Mouse (Mus musculus): ENCODE measurements around the gene Myo3b.
A peak's percentile ranks its signal among the peaks of the same experiment; 100 is the strongest.
"Not testable (repeated sequence)": the region's sequence is repeated elsewhere in the genome, so short reads cannot be mapped to it uniquely, and the experiment has no call there.

Myo3b gene

GRCm38 (mm10) chr2:70202578-70203167 is 163.7 kb downstream of the Myo3b start:
- no peak for DNase-seq

DNA sequence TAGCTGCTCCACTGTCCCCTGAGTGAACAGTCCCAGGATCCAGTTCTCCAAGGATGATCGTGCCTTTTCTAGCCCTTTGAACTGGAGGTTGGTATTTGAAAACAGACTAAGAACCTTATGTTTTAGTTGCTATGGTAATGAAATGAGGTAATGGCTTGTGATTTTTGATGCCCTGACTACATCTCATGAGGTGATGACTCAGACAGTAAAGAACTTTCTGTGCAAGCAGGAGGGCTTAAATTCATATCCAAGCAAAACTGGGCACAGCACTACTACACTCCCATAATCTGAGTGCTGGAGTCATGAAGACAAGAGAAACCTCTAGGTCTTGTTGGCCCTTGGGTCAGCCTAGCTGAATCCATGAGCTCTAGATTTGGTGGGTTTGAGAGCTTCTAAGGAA is 169.5 kb downstream of the Myo3b start:
- no peak for DNase-seq

- DNase-seq = no peak
These were observed 170.9 kb downstream of the Myo3b start for GRCm38 (mm10) chr2:70209790-70210189.

GRCm38 (mm10) chr2:70210427-70211332 is 171.8 kb downstream of the Myo3b start:
- DNase-seq = no peak

DNA sequence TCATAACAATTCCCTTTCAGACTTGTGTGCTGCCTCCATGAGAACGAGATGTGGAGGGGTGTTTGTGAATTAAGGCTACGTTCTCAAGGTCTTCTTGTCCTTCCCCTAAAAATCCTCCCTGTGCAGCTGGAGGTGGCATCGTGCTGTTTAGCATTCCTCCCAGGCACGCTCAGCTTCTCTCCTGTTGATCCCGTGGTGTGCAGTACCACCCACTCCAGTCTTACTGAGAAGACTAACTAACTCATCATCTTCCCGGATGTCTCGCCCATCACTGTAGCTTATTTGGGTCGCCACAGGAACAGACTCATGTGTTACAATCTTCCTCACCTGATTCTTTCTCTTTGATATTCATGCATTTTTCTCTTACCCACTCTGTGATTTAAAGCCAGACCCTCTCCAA is 175.5 kb downstream of the Myo3b start:
- no peak for DNase-seq

- no peak for DNase-seq
These were observed 178.9 kb downstream of the Myo3b start for GRCm38 (mm10) chr2:70217800-70218199.

DNA sequence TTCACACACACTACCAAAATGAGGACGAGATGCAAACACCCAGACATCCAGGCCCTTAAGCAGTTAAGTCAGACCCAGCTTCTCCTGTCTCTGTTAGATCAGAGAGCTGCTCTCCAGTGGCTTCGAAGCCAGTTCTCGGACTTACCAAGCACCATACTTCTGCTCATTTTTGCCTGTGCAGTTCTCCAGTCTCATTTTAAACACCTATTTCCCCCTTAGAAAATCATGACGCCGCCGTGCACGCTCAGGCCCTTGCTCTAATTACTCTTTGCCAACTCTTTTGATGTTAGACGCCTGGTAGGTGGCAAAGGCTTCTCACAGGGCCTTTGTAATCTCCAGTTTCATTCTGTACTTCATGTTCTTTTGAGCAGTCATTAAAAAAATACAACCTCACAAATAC is 179.5 kb downstream of the Myo3b start:
- DNase-seq = no peak

- DNase-seq = no peak
These were observed 187.8 kb downstream of the Myo3b start for GRCm38 (mm10) chr2:70226679-70227078.

- not testable (repeated sequence) for DNase-seq
These were observed 195.5 kb downstream of the Myo3b start for GRCm38 (mm10) chr2:70234450-70234849.

DNA sequence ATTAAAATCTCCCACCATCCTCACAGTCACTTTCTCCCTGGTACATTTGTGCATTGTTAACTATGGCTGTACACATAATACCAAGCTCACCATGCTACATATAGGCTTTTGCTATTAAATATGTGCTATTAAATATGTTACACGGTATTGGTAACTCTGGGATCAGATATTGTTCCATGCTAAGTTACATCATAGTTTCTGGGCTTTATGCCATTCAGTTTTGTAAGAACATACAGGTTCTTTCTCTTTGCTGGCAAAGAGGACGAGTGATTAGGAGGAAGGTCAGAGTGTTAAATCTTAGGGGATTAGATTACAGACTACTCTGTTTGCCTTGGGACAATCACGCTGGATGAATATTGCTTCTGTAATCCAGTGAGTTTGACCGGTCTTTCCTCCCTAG is 207.1 kb downstream of the Myo3b start:
- no peak for DNase-seq

GRCm38 (mm10) chr2:70248616-70249015 is 209.7 kb downstream of the Myo3b start:
- peak; percentile 41 to 49 for DNase-seq

DNA sequence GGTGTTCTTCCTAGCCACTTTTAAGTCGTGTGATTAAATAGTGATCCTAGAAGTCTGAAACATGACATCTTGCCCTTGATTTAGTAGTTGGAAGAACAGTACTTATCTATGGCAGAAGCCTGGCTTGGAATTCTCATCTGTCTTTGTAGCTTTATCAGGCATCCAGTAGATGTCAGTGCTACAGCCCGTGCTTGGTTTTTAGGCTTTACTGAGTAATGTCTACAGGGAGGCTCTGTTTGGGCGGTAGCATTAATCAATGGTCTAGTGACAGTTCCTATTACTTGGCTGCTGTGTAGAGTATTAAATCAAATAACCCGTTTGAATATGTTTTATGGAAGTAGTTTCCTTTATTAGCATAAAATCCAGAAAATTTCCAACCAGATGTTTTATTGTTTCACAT is 210.9 kb downstream of the Myo3b start:
- no peak for DNase-seq

DNA sequence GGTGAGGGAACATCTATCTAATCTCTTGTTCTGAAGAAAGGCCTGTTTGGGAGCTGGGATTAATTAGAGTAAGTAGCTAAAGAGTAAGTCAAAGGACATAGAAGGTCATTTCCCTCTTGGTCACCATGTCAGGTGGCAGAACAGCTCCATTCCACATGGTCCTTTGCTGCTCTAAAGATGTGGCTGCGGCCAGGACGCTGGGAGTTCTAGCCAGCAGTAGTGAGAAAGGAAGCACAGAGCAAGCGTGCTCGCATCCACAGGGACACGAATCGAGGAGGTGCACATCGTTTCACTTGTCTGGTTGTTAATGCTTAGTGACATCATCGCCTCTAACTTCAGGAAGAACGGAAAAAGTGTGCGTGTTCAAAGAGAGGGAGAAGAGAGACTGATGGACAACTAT is 212.3 kb downstream of the Myo3b start:
- DNase-seq = no peak

DNA sequence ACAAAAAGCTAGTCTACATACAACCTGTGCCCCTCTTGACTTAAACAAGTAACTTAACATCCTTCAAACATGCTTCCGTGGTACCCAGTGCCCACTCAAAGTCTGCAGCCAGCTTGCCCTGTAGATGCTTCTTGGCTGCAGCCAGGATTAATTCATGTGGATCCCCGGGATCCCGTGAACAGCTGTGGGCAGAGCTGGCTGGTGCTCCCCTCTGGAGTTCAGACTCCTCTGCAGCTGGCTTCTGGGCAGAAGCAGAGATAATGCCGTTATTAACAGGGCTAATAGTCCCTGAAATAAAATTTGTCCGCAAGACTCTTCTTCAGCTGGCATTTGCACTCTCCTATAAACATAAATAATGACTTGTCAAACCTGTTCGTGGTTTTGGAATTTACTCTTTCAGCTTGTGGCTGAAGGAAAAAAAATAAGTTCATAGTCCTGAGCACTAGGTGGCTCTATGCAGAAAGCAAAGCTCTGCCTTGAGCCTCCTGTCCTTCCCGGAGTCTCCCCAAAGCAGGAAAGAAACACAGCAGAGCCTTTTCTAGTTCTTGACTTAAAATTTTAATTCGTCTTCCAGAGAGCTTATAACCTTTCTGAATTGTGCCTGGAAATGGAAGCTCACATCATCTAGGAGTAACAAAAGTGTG is 220.6 kb downstream of the Myo3b start:
- peak in 1 of 2 experiments; percentile 23 for DNase-seq

- DNase-seq = no peak
These were observed 221.8 kb downstream of the Myo3b start for GRCm38 (mm10) chr2:70260646-70261195.

DNA sequence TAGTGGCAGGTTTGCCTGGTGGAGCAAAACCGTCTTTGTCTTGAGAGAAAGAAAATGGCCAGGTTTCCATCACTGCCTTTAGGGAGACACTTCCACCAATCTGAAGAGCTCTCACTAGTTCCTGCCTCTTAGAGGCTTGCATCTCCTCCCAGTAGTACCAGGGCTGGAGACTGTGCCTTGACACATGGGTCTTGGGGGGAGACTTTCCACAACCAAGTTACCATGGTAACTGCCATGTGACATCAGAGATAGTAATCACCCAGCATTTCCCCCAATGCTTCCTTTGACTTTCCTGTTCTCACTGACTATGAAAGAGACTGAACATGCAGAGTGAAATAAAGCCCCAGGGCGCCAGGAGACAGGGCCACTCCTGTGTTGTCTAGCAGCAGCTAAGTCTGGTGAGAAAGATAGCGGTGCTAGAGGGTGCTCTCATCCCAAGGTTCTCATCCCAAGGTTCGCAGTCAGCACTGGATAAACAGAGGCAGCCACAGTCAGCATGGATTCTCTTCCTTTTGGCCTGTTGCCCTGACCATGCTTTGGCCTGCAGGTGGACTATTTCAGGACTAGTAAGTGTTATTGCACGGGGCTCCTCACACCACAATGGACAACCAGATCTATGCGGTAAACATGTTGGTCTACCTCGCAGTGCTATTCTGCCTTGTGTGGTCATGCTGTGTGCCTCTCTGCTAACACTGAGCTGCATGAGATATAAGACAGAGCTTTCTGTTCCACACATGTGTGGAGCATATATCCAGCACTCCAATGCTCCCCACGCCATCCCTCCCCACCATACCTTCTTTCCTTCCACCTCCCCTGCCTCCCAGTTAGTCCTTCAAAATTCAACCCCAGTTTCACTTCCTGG is 223.0 kb downstream of the Myo3b start:
- DNase-seq = no peak

GRCm38 (mm10) chr2:70262565-70263082 is 223.7 kb downstream of the Myo3b start:
- no peak for DNase-seq

DNA sequence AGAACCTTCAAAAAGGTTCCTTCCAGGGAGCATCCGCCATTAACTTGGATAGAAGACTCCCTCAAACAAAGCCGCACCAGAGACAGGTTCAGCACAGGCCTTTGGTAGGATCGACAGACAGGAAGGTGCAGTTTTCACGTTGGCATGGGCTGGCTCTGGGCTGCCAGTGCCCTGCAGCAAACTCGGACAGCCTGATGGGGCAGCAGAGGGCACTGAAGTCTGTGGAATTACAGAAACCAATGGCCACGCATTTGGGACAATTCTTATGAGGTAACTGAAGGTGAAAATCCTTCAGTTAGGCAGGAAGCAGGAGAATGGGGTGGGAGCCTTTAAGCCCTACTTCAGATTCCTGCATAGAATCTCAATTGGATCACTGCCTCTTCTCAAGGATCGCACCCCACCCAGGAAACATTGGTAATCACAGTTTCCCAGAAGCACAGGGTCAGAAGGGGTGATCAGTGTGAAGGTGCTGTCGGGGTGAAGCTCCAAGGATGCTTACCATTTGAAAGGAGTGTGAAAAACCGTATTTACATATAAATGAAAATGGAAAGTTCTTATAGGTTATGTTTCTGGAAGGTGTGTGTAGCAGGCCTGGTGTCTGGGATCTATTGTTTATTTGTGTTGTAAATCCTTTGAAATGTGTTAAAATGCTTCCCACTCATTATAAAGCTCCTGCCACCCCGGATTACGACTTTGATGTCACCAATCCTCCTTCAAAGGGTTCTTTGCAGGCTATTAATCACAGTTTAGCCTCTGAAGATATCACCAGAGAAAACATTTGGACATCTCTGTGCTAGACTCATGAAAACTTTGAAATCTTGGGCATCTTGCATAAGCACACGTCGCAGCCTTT is 239.7 kb downstream of the Myo3b start:
- DNase-seq = peak; percentile 19 to 45

DNA sequence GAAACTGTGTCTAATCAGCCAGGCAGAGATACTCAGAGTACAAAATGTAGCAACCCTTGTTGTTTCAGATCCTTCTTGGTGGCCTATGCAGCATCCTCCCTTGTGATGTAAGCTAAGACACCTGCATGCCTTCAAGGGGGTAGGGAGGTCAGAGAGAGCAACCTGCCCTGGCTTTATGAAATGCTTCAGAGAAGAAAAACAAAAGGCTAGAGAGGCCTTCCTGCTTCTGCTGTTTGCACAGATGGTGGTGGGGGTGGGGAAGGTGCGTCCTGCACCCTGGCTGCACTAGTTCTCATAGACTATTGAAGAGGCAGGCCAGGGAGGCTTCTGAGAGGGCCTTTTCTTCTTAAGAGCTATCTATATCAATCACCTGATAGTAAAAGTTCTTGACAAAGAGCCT is 245.2 kb downstream of the Myo3b start:
- no peak for DNase-seq

DNA sequence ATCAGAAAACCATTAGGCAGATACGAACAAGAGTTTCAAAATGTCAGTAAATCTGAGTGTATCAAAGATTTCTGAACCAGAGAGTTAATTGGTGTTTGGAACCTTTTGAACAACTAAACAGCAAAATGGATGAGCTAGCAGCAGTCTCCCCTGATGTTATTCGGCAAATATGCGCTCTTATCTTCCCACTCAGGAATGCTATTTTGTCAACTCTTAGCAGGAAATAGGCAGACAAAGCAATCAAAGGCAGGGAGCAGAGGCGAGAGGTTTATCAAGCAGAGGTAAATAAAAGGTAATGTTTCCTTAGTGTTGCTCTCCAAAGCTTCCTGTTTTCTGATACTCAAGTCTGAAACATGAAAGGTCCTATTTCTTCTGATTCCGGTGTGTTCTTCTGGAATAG is 252.1 kb downstream of the Myo3b start:
- DNase-seq = no peak

DNA sequence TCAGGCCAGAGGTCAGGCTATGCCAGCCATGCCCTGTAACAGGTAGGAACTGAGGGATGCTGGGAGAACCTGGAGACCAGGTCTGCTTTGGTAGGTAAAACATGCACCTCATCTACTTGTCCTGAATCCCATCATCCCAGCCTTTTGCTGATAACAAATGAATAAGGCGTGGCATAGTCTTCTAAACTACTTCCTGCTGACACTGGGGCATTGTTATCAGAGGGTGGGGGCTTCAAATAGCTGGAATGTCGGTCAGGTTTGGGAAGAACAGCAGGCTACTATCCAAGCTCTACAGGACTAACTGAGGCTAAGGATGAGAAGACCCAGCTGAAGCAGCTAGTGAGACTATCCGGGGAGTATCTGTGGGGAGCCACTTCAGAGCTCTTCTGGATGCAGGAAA is 253.8 kb downstream of the Myo3b start:
- DNase-seq = no peak
